Mouse (Mus musculus): ENCODE measurements around the gene Urb1.

The Urb1 gene

DNA sequence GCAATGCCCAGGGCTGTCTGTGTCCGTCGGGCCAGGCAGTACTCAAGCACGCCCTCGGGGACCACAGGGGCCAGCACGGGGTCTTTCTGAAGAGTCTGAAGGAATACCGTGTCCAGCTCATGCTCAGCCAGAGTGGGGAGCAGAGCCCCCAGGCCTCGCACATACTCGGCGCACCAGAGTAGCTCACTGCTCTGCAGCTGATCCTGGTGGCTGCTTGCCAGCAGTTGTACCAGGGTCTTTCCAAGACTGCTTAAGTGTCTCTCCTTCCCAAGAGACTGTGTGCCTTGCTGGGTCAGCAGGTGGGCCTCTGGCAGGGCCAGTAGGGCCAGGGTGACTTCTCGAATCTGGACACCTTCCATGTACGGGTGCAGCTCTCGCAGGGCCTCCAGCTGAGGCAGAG lies 36.0 kb downstream of the Urb1 start:
- no peak for DNase-seq (ENCODE audit: low spot score in 2 of 2)

DNA sequence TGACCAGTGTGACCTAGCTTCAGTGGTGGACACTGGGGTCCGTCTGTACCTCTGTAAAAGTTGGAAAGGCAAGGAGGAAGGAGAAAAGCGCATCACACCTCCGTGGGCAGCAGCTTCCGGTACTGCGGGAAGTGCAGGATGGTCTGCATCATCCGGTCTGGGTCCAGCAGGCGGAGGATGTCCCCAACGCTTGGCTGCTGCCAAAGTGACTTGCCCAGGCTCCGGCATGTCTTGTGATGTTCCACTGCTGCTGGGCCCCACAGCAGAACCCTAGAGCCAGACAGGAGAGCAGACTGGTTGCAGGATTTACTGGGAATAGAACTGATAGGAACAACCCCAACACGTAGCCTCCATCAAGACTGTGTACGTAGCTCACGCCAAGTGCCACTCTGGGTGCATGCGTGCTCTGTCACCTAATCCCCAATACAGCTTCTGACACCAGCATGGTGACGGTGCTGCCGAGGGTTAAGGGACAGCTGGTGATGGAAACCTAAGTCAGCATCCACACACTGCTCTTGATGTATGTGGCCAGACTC lies 43.2 kb downstream of the Urb1 start:
- no peak for DNase-seq (ENCODE audit: low spot score in 2 of 2)

GRCm38 (mm10) chr16:90765195-90765877 lies 44.9 kb downstream of the Urb1 start:
- DNase-seq (ENCODE audit: low spot score in 2 of 2), result peak; percentile 22 to 56

GRCm38 (mm10) chr16:90760515-90760914 lies 49.7 kb downstream of the Urb1 start:
- peak; percentile 48 to 66 for DNase-seq (ENCODE audit: low spot score in 2 of 2)

GRCm38 (mm10) chr16:90759335-90759734 lies 50.9 kb downstream of the Urb1 start:
- peak in 1 of 2 experiments; percentile 23 for DNase-seq (ENCODE audit: low spot score in 2 of 2)

- no peak for DNase-seq (ENCODE audit: low spot score in 2 of 2)
These were observed 56.7 kb downstream of the Urb1 start for GRCm38 (mm10) chr16:90753386-90753941.

GRCm38 (mm10) chr16:90748169-90748568 lies 62.0 kb downstream of the Urb1 start:
- DNase-seq (ENCODE audit: low spot score in 2 of 2), result no peak

- no peak for DNase-seq (ENCODE audit: low spot score in 2 of 2)
These were observed 63.1 kb downstream of the Urb1 start for GRCm38 (mm10) chr16:90747143-90747542.

GRCm38 (mm10) chr16:90738092-90738956 lies 71.9 kb downstream of the Urb1 start, which contains the start of gene Mrap:
Gene Mrap, plus strand, starts transcription at chr16:90738207.
- DNase-seq (ENCODE audit: low spot score in 2 of 2), result no peak

- no peak for DNase-seq (ENCODE audit: low spot score in 2 of 2)
These were observed 73.4 kb downstream of the Urb1 start for GRCm38 (mm10) chr16:90736672-90737270.

GRCm38 (mm10) chr16:90735611-90736010 lies 74.6 kb downstream of the Urb1 start:
- DNase-seq (ENCODE audit: low spot score in 2 of 2), result no peak

DNA sequence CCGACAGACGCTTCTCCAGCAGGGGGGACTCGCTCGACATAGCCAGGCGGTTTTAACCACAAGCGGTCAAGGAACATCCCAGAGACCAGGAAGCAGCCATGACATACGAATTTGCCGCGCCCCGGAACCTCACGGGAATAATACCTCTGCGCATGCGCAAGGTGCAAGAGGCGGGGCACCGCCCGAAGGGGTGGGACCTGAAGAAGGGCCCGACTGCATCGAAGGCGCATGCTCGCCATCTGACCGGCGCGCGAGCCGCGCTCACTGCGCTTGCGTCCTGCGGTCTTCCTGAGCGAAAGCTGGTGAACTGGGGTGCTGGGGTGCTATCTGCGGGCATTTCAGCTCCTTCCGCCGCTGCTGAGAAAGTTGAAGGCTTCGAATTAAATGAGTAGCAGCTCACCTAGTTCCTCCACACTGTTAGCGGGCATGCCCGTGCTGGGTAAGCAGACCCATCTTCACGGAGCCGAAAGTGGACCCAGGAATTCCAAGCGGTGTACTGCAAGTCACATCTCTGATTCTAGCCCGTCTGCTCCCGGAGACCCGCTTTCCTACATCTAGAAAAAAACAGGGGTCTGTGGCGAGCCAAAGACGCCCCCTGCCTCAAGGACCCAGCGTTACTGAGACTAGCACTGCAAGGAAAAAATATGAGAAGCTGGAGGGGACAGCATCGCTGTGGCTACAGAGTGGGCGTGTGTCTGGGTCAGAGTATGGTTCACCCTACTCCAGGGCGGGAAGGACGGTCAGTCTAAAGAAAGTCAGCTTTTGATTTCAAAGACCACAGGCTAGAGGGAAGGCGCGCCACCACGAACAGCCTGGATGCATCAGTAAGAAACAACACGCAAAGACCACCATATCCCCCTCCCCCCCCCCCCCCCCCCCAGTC lies 82.7 kb downstream of the Urb1 start, which contains the start of gene Mis18a:
TSS of gene Mis18a (minus strand) at position 172 of the 883 bp plus-strand sequence.
- peak; percentile 93 to 96 for DNase-seq (ENCODE audit: low spot score in 2 of 2)

DNA sequence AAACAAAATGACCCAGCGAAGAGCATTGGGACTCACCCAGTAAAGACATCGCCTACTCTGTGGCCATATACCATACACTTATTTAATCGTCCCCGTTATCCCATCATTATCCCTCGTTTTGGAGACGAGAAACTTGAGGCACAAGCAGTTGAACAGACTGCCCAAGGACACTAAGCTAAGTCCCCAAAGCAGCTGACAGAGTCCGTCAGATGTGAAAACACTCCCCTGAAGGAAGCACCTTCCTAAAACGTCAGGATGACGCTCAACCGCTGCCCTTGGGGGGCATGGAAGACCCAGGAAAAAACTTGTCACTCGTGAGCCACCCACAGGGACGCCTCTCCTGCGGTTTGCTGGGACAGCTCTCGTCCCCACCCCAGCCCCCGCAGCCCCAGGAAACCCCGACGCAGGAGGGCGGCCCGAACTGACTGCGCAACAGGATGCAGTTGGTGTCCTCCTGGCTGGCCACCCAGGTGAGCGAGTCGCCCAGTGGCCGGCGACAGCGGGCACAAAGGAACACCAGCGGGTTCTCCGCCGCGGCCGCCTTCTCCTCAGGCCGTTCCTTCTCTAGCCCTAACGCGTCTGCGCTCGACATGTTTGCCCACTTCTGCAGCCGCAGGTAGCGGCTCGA lies 83.5 kb downstream of the Urb1 start:
- DNase-seq (ENCODE audit: low spot score in 2 of 2), result no peak

DNA sequence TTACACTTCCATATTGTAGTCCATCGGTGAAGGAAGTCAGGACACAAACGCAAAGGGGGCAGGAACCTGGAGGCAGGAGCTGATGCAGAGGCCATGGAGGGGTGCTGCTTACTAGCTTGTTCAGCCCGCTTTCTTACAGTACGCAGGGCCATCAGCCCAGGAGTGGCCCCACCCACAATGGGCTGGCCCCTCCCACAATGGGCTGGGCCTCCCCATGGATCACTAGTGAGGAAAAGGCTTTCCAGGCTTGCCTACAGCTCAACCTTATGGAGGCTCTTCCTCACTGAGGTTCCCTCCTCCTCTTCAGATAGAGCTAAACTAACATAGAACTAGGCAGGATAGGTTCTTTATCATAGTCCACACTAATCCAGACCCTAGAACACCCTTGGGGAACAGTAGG lies 86.2 kb downstream of the Urb1 start:
- no peak for DNase-seq (ENCODE audit: low spot score in 2 of 2)

DNA sequence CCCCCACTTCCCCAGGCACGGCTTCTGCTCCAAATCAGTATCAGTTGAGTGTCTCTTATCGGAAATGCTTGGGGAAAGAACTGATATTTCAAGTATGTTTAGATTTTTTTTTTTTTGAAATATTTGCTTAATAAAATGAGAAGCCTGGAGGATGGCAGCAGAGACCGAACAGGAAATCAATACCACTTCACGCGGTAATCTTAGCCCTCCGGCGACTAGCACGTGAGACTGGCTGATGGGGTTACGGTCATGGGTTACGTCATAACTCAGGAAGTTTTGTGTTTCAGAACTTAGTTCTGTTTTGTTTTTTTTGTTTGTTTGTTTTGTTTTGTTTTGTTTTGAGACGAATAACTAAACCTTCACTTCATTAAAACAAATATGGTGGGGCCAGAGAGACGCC lies 99.9 kb downstream of the Urb1 start:
- no peak for DNase-seq (ENCODE audit: low spot score in 2 of 2)

DNA sequence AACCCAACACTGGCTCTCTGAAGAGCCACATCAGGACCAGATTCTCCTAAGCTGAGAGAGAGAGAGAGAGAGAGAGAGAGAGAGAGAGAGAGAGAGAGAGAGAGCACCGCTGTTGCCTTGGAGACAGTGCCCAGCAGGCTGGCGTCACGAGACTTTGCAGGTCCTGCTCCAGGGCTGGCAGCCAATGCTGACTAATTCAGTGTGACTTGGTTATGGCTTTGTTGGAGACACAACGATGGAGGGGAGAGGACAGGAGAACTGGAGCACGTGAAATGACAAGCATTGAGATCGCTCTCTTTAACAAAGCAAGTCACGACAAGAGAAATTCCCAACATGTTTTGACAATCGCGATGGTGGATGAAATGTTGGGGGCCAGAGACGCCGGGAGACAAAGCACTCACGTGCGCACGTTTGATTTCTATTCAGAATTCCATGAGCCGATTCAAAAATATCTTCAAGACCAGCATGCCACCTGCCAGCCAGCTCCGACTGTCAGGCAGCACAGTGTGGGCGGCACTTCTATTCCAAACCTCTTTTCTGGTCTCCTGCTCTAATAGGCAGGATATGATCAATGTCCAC lies 100.4 kb downstream of the Urb1 start:
- no peak for DNase-seq (ENCODE audit: low spot score in 2 of 2)

DNA sequence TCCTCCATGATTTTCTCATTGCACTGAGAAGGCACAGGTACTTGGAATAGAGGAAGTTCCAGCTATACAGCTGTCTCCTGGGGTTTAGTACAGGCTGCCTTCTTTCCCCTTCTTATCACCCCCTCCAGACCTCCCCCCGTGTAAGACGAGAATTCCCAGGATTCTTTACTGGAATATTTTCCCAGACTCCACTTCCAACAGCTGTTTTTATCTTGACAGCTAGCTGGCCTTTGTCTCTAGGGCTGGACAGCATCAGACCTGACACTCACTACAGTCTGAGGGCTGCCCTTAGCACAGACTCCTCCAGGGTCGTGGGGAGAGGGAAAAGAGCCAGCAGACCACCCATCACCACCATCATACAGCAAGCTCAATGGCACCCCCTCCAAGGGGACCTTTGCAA lies 103.9 kb downstream of the Urb1 start:
- DNase-seq (ENCODE audit: low spot score in 2 of 2), result no peak

DNA sequence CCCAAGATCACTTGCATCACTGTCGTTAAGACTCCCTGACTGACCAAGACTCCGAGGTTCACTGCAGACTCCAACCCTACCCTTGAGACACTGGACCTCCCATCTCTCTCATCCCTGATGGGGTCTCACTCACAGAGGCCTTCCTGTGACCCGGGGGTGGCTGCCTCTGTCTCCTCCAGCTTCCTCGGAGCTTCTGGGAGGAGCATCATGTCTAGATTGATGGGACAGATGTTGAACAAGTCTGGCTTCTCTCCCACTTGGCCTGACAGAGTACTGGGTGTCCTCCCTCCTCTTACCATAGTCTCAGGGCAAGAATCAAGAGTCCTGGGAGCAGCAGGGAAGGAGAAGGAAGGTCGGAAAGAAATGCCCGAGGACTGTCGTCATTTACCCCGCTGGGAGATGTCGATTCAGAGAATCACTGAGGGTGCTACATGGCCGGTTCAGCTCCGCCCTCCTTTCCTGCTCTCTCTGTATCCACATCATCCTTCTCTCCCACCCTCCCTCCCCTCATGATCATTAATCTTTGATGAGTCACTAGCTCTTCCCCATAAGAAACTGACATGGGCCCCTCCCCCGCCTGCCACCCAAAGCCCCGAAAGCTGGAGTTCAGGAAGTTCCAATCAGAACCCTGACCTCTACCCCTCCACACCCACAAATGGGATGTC lies 105.9 kb downstream of the Urb1 start:
- no peak for DNase-seq (ENCODE audit: low spot score in 2 of 2)

GRCm38 (mm10) chr16:90703646-90704045 lies 106.6 kb downstream of the Urb1 start:
- DNase-seq (ENCODE audit: low spot score in 2 of 2), result no peak

GRCm38 (mm10) chr16:90701541-90701940 lies 108.7 kb downstream of the Urb1 start:
- DNase-seq (ENCODE audit: low spot score in 2 of 2), result no peak
